Mouse (Mus musculus) liver, postnatal 0 days (tissue): ENCODE results near the gene Tmem81. TPM values are rescaled to one million over a fixed set of nuclear protein-coding genes. Genes with fewer than 3 reads are reported as not detected.

ENCODE experiments used
- ATAC-seq: fragments of 200-750 bp; cut with Nextera tagmentation; 2 replicates; pipeline ENCODE4 v1.8.0; 2017; ENCODE audit warnings: mild to moderate bottlenecking, moderate library complexity
- DNase-seq: peaks from one replicate; pipeline ENCODE4 v3.0.0-alpha.2; 2016
- H3K27ac ChIP-seq: fragments of 300-500 bp; sonication (generic); 2 replicates; pipeline ENCODE4 v1.5.1; 2014; ENCODE audit warnings: antibody characterized with exemption, moderate library complexity, mild to moderate bottlenecking, low read depth
- H3K27me3 ChIP-seq: fragments of 300-500 bp; sonication (generic); 2 replicates; pipeline ENCODE4 v1.6.1; 2014; ENCODE audit warnings: low read length, control low read depth, mixed read lengths; ENCODE audit not compliant: insufficient read depth
- H3K36me3 ChIP-seq: fragments of 300-500 bp; sonication (generic); replicated peaks from 2 replicates; pipeline ENCODE4 v1.6.1; 2014; ENCODE audit warnings: mild to moderate bottlenecking, control low read depth, low read length, moderate library complexity, mixed read lengths; ENCODE audit not compliant: insufficient read depth
- H3K4me1 ChIP-seq: fragments of 300-500 bp; sonication (generic); 2 replicates; pipeline ENCODE4 v1.6.1; 2014; ENCODE audit warnings: antibody characterized with exemption, mild to moderate bottlenecking, control low read depth; ENCODE audit not compliant: insufficient read depth
- H3K4me2 ChIP-seq: fragments of 300-500 bp; sonication (generic); 2 replicates; pipeline ENCODE4 v1.6.1; 2014; ENCODE audit warnings: low read depth, mild to moderate bottlenecking, low read length, moderate library complexity, mixed read lengths
- H3K4me3 ChIP-seq: fragments of 300-500 bp; sonication (generic); 2 replicates; pipeline ENCODE4 v1.5.1; 2014; ENCODE audit warnings: low read depth, low read length
- H3K9ac ChIP-seq: fragments of 300-500 bp; sonication (generic); replicated peaks from 2 replicates; pipeline ENCODE4 v1.6.1; 2014; ENCODE audit warnings: mild to moderate bottlenecking, moderate library complexity
- H3K9me3 ChIP-seq: fragments of 300-500 bp; sonication (generic); 2 replicates; pipeline ENCODE4 v1.6.1; 2016; ENCODE audit warnings: mild to moderate bottlenecking, control low read depth, low read length, mixed read lengths
- CTCF ChIP-seq: sonication (generic); IDR thresholded peaks from 2 replicates; pipeline ENCODE4 v1.5.1; 2016; ENCODE audit warnings: antibody characterized with exemption, low read depth
- EP300 ChIP-seq: IDR thresholded peaks from 2 replicates; pipeline ENCODE4 v1.6.1; 2016; ENCODE audit warnings: antibody characterized with exemption, low read depth, mild to moderate bottlenecking
- WGBS: fragments of 180-500 bp; shearing (Covaris S2); extraction: QIAGEN DNeasy Blood & Tissue Kit; methylation state at CpG from one replicate; pipeline ENCODE4 v1.1.7; 2014; ENCODE audit not compliant: insufficient replicate concordance; 5-methylcytosine and 5-hydroxymethylcytosine counted together
- polyA plus RNA-seq: library from polyadenylated mRNA; unstranded; fragments of >200 nt; fragmentation: Nextera tagmentation; extraction: Ambion mirVana; gene quantifications from 2 replicates; pipeline ENCODE4 v1.2.1, GENCODE M21; 2015

Gene Tmem81
- polyA plus RNA-seq, 1 experiment from 2014 or later, result 0.62 TPM

DNA sequence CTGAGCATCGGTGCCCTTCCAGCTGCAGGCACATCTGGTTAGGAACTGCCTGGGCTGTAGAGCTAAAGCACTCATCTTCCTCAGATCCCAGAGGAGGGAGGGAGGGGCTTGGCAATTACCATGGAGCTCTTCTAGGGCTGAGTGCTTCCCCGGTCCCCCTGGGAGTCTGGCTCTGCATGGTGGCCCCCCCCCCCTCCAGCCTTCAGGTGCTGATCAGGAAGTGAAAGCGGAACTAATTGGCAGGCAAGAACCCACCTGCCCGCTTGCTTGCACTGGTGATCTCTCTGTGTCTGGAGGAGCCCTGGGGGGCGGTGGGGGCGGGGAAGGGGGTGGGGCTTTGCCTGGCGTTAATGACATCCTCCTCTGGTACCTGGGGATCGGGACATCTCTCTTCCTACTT is 27.8 kb downstream of the Tmem81 start:
- ATAC-seq (no peak), DNase-seq (no peak)
- no peak overlapping the region for H3K4me2 ChIP-seq
- no peaks in the 10 kb centered on the region for H3K9me3 ChIP-seq
- H3K4me1 ChIP-seq, result no peaks in the 10 kb centered on the region
- H3K4me3 ChIP-seq, result no peak overlapping the region
- H3K27me3 ChIP-seq, result 0 out of 2 replicates have a peak, but pooled peaks cover 11% of the 10 kb centered on the region
- no peaks in the 10 kb centered on the region for H3K36me3 ChIP-seq
- WGBS, result 5% methylated on average over 7 of the region's 8 CpGs
- H3K27ac ChIP-seq, result no peak overlapping the region
- no peak overlapping the region for H3K9ac ChIP-seq
- TF ChIP-seq EP300 (no peak), CTCF (no peak)

DNA sequence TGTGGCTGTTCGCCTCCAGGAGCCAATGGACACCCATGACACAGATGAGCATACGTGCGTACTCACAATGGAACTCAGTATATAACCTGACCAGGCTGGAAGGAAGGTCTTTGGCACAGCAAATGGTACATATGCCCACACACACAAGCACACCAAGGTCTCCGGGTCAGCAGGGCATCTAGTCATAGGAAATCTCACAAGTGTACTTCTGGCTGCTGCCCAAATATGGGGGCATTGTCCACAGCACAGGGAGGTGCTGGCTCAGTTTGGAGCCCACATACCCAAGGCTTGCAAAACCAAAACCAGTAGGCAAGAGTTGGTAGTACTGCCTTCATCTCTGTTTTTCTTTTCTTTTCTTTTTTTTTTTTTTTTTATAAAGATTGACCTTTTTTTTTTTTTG is 29.5 kb downstream of the Tmem81 start:
- TF ChIP-seq CTCF (no peak), EP300 (no peak)

DNA sequence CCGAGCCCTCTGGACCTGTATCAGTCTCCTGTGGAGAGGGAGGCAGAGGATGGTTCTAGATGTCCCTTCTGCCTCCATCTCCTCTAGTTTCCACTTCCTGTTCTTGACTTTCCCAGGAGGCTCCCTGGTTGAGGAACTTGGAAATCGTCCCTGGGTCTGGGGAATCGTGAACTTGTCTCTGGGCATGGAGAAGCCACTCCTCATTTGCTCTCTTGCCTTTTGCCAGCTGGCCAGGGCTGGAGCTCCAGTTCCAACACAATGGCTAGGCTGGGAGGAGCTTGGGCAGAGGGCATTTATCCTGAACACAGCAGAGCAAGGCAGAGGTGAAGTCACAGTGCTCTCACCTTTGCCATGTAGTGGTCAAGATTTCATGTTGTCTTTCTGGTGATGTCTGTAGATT is 30.4 kb downstream of the Tmem81 start:
- 58% methylated on average over 3 of the region's 3 CpGs for WGBS
- Histone ChIP-seq H3K4me2 (no peak overlapping the region), H3K27me3 (peaks cover 31% of the 10 kb centered on the region), H3K4me3 (no peak overlapping the region), H3K4me1 (no peaks in the 10 kb centered on the region), H3K9ac (no peak overlapping the region), H3K36me3 (no peaks in the 10 kb centered on the region), H3K9me3 (no peaks in the 10 kb centered on the region), H3K27ac (no peak overlapping the region)
- no peak for DNase-seq
- no peak for ATAC-seq
- TF ChIP-seq EP300 (no peak), CTCF (no peak)

More for the DNA sequence above, 29.5 kb downstream of the Tmem81 start:
- DNase-seq (no peak), ATAC-seq (no peak)
- H3K4me2 ChIP-seq, result no peak overlapping the region
- no peak overlapping the region for H3K9ac ChIP-seq
- H3K27ac ChIP-seq, result no peak overlapping the region
- no peaks in the 10 kb centered on the region for H3K36me3 ChIP-seq
- no peaks in the 10 kb centered on the region for H3K9me3 ChIP-seq
- no peaks in the 10 kb centered on the region for H3K4me1 ChIP-seq
- no peak overlapping the region for H3K4me3 ChIP-seq
- WGBS, result 77% methylated on average over 4 of the region's 4 CpGs
- peaks cover 22% of the 10 kb centered on the region for H3K27me3 ChIP-seq

DNA sequence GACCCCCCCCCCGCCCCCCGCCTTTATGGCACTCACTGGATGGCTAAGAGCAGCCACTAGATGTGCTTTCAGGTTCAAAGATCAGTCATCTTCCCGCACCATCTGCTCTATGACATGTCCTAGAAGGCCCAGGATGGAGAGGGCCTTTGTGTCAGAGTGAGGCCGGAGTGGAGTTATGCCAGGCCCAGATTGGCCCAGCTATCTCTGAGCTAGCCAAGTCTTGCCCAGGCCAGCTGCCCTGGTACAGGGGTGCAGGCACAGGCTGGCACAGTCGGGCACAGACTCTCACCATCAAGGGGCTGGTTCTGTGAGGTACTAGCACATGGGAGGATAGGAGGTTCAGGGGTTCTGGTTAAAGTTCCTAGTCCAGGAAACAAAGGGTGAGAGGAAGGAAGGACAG is 31.7 kb downstream of the Tmem81 start:
- no peak overlapping the region for H3K4me3 ChIP-seq
- no peak for TF ChIP-seq CTCF
- no peak for TF ChIP-seq EP300
- H3K4me2 ChIP-seq, result no peak overlapping the region
- no peaks in the 10 kb centered on the region for H3K4me1 ChIP-seq
- no peak overlapping the region for H3K27ac ChIP-seq
- peaks cover 41% of the 10 kb centered on the region for H3K27me3 ChIP-seq
- no peak for DNase-seq
- ATAC-seq, result no peak
- no peaks in the 10 kb centered on the region for H3K36me3 ChIP-seq
- 72% methylated on average over 5 of the region's 5 CpGs for WGBS
- no peak overlapping the region for H3K9ac ChIP-seq
- no peaks in the 10 kb centered on the region for H3K9me3 ChIP-seq

DNA sequence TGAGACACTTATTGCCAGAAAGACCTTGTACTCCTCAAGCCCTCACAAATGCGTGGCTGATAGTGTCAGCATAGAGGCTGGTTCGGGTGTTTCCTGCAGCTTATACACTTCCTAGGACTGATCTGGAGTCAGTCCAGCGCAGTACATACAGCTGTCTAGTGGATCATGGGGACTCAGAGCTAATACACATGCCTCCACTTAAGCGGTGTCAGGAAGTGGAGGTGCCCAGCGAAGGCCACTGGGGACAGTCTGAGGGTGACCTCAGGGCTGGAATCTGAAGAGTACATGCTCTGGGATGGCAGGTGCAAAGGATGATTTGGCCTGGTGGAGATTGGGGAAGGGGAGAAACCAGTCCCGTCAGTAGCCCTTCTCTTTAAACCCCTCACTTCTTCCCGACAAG is 34.7 kb downstream of the Tmem81 start:
- Histone ChIP-seq H3K27ac (no peak overlapping the region), H3K4me3 (no peak overlapping the region), H3K9me3 (no peaks in the 10 kb centered on the region), H3K9ac (no peak overlapping the region), H3K4me2 (no peak overlapping the region), H3K27me3 (peaks cover 53% of the 10 kb centered on the region), H3K36me3 (no peaks in the 10 kb centered on the region), H3K4me1 (no peaks in the 10 kb centered on the region)
- DNase-seq (no peak), ATAC-seq (no peak)
- TF ChIP-seq EP300 (no peak), CTCF (no peak)
- 41% methylated on average over 7 of the region's 7 CpGs for WGBS

DNA sequence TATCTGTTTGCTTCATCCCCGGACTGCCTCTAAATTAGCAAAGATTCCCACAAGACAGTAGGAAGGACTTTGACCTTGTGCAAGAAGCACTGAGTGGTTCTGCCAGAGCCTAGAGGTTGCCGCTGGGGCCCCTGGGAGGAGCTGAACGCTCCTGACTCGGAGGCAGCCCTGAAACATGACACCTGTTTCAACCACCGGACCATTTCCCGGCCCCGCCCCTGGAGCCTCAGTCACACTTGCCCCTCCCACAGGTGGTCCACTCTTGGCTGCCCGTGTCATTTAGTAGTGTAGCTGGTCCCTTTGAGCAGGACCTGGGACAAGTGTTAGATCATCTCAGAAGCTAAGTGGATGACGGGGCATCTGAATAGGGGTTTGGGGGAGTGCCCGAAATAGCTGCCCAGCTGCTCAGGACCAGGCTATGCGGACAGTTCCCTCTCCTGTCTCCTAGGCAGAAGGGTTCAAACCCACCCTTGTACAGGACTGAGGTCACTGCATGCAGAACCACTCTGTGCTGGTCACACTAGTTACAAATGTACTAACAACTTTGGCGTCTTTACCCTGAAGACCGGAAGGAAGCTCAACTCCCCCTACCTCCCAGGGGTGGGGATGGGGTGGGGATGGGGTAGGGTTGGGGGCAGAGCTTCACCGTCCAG is 35.3 kb downstream of the Tmem81 start:
- no peak overlapping the region for H3K27ac ChIP-seq
- WGBS, result 6% methylated on average over 14 of the region's 14 CpGs
- DNase-seq (no peak), ATAC-seq (no peak)
- H3K9ac ChIP-seq, result no peak overlapping the region
- no peaks in the 10 kb centered on the region for H3K9me3 ChIP-seq
- no peaks in the 10 kb centered on the region for H3K4me1 ChIP-seq
- H3K36me3 ChIP-seq, result no peaks in the 10 kb centered on the region
- no peak overlapping the region for H3K4me3 ChIP-seq
- H3K4me2 ChIP-seq, result no peak overlapping the region
- peaks cover 53% of the 10 kb centered on the region for H3K27me3 ChIP-seq
- TF ChIP-seq CTCF (no peak), EP300 (no peak)
